Mouse (Mus musculus) bone marrow macrophage, adult 2 months (primary cell): ENCODE measurements around the gene Gm4450.
"Not testable (repeated sequence)": the region's sequence is repeated elsewhere in the genome, so short reads cannot be mapped to it uniquely, and the experiment has no call there.

Experiments used
- CTCF ChIP-seq: IDR thresholded peaks from 2 replicates; pipeline ENCODE4 v1.5.1; 2012; ENCODE audit warnings: low read depth, mild to moderate bottlenecking, low read length, moderate library complexity
- POLR2A ChIP-seq: IDR thresholded peaks from 2 replicates; pipeline ENCODE4 v1.6.1; 2012; ENCODE audit warnings: mild to moderate bottlenecking, low read depth, low read length, borderline replicate concordance

DNA sequence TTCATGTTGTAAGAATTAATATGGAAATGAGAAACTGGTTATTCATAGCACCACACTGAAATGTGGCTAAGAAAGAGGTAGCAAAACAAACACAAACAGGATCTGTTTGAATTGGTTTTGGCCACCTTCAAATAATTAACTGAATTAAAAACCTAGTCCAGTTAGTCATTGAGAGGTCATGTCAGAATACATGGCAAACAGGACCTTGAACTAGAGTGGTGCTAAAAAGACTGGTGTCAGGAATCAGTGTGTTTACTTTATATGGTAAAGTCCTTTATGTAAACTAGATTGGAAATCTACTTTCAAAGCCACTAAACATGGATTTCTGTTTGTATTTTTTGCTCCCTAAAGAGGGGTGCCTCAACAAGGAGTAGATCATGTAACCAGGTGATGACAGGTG, 14.6 kb upstream of the Gm4450 start:
- TF ChIP-seq CTCF, POLR2A: not testable (repeated sequence)
